Mouse (Mus musculus) cerebellum, adult 9-11 months (tissue): ENCODE measurements around the gene Pcdh17.

Experiments
- DNase-seq: peaks from one replicate; pipeline ENCODE4 v3.0.0; 2022

The Pcdh17 gene

DNA sequence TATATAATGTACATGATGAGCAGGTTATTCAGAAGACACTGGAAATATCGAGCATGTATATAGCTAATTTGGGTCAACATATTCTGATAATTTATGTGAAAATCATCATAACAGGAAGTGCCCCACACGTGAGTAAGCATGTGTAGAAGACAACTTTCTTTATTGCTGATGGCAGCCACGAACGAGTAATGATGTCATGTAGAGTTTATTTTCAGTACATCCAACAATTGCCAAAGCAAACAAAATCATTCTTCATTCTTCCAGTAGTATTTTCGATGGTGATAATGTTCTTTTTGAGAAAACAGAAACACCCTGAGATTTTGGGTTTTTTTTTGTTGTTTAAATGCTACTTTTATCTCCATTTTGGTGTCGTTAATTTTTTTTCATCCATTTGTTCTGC is 37.2 kb downstream of the Pcdh17 start:
- DNase-seq = no peak

DNA sequence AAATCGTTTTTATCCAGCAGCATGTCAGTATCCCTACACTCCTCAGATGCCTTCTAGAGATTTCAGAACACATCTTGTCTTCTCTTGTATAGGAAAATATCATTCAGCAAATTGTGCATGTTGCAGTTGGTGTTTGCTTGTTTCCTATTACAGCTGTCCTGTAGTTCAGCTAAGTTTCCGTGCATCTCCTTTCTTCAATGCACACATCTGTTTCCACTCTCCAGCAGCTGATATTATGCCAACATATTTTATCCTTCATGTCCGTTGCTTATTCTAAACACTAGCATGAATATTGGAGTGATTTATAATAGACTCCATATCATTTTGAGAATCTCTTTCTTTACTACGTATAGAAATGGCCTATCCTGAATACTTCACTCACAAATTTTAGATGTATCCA is 41.0 kb downstream of the Pcdh17 start:
- no peak for DNase-seq

GRCm38 (mm10) chr14:84511010-84511409 is 67.6 kb downstream of the Pcdh17 start:
- DNase-seq = no peak

- no peak for DNase-seq
These were observed 89.0 kb downstream of the Pcdh17 start for GRCm38 (mm10) chr14:84532397-84532796.

DNA sequence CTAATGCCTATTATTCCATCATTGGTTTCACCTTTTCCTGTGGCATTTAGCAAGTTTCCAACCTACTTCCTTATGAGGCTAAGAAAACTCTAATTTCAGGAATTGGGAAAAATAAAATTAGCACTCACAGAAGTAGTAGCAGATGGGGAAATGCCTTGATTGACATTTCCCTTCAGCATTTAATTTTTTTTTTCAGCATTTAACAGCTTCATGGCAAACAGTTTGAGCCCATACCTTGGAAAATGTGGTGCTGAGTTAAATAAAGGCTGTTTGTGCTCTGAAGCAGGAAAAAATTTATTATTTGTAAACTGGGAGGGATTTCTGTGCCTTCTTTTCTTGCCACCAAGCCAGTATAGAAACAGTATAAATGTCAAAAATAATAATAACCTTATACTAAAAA is 91.9 kb downstream of the Pcdh17 start:
- no peak for DNase-seq

- DNase-seq = no peak
These were observed 98.5 kb downstream of the Pcdh17 start for GRCm38 (mm10) chr14:84541838-84542237.

DNA sequence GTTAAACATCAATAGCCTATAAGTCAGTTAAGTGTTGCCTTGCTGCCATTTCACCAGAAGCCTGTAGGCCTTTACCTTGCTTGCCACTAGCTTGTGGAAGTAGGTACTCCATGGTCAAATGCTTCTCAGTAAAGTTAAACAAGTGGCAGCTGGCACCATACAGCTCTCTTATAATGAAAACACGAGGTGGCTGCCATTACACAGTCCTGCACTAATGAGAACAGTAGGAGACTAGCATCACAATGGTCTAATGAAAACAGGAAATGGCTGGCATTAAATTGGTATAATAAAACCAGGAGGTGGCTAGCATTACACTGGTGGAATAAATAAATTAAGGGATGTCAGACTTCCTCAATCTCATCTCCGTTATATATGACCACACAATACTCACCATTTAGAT is 102.6 kb downstream of the Pcdh17 start:
- DNase-seq = no peak

DNA sequence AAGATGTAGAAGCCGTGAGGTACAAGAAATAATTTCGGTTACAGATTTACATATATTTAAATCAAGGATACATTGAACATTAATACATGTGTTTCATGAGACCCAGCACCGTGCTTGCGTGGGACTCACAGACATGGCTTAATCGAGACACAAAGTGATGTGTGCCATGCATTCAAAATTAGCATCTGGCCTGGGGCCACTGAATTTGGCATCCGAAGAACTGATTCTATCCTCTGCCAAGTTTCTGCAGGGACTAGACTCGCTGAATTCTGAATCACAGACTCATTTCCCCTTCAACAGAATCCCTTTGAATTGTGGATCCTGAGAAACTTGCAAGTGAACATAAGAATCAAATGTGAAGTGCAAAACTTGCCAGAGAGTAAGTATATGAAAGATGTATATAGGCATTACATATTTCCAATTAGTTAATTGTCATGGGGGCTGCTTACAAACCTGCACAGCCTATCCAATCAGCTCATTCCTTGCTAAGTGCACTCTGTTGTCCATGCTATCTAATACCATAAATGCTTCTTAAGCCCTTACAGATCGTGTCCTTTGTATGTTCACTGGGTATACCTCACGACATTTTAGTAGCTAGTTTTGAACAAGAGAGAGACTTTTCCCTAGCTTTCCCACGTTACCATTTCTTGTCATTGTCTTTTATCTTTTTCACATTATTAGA is 104.3 kb downstream of the Pcdh17 start:
- peak; percentile 6 for DNase-seq

DNA sequence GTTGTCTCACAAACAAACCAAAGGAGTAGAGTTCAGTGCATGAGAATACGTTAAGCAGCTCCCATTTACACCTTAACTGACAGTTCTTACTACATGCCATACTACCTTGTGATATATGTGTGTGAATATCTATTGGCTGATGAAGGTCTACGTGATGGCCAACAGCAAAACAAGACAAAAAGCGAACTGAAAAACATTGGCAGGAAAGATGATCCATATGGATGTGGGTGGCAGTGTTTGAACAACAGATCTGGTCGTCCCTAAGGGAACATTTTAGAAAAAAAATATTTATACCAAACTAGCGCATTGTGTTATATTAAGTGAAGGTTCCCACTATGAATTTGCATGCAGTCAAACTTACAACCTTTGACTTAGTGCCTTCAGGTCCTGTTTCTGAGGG is 108.2 kb downstream of the Pcdh17 start:
- DNase-seq = no peak

DNA sequence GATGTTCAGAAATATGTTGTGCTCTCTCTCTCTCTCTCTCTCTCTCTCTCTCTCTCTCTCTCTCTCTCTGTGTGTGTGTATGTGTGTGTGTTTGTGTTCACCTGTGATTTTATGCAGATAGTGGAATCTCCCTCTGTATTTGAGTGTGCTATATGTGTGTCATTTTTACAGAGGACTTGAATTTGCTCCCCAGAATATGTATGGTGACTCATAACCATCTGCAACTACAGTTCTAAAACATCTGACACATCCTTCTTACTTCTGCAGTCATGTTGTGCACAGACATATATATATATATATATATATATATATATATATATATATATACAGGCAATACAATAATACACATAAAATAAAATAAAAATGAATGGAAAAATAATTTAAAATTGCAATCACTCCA is 127.7 kb downstream of the Pcdh17 start:
- DNase-seq = no peak
